Mouse (Mus musculus) mature B cell (primary cell): ENCODE data around the gene Vmn2r23.
"Not testable (repeated sequence)": the region's sequence is repeated elsewhere in the genome, so short reads cannot be mapped to it uniquely, and the experiment has no call there.

Experiments used
- in situ Hi-C: fragments of 300-500 bp; cut with MboI; formaldehyde crosslinking; loops from 2 replicates; pipeline ENCODE4 v1.14.3; 2019

The Vmn2r23 gene

GRCm38 (mm10) chr6:123702370-123702769 is at the start of gene Vmn2r23:
Gene Vmn2r23 (plus strand): TSS chr6:123702670.
- in situ Hi-C loops: no loop called here

- in situ Hi-C loops: no loop called here
These were observed 45.4 kb upstream of the Vmn2r23 start for GRCm38 (mm10) chr6:123657040-123657439.

GRCm38 (mm10) chr6:123696639-123697038 is 5.8 kb upstream of the Vmn2r23 start:
- in situ Hi-C loops: not testable (repeated sequence)

GRCm38 (mm10) chr6:123697213-123697612 is 5.3 kb upstream of the Vmn2r23 start:
- in situ Hi-C loops: no loop called here

- in situ Hi-C loops: no loop called here
These were observed 67.6 kb downstream of the Vmn2r23 start for GRCm38 (mm10) chr6:123770031-123770430.

- in situ Hi-C loops: no loop called here
These were observed 76.1 kb downstream of the Vmn2r23 start, which contains the start of gene Vmn2r24 for GRCm38 (mm10) chr6:123778579-123778978. Gene Vmn2r24 (plus strand): TSS chr6:123778879.

GRCm38 (mm10) chr6:123784857-123785256 is 82.4 kb downstream of the Vmn2r23 start:
- in situ Hi-C loops: no loop called here

GRCm38 (mm10) chr6:123793746-123794145 is 91.3 kb downstream of the Vmn2r23 start:
- in situ Hi-C loops: no loop called here
